Mouse (Mus musculus): ENCODE data around the gene Nelfcd.

Gene Nelfcd

DNA sequence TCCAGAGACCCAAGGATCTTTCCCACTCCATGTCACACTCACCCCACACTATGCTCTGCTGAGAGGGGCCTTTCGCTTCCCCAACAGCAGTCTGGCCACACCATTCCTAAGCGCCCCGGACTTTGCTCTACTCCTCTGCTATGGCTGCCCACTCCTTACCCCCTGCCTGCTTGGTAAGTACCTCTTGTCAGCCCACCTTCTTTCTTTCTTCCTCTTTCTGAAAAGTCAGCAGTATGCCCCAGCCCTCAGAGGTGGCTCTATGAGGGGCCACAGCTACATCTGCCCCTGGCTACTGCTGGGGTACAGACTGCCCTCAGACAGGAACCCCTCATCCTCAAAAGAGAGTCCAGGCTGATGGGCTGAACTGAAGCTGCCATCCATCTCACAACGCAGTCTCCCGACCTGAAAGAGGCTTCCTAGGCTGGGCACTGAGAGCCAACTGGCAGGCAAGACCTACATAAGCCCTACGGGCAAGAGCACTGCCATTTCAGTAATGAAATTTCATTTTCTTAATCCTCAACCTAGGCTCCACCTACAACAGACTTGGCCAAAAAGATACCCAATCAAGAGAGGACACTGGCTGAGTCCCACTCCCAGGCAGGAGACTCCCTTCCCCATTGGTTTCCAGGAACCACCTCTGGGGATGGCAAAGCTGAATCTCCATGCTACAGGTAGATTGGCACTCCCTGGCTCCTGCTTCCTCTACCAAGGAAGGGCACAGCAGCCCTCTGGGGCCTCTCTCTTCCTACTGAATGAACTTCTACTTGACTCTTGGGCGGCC, 21.5 kb downstream of the Nelfcd start:
- DNase-seq (ENCODE audit: low spot score in 2 of 2) = no peak

GRCm38 (mm10) chr2:174437697-174437982, 22.0 kb downstream of the Nelfcd start:
- DNase-seq (ENCODE audit: low spot score in 2 of 2) = peak in 1 of 2 experiments; percentile 37

GRCm38 (mm10) chr2:174438181-174438580, 22.6 kb downstream of the Nelfcd start:
- DNase-seq (ENCODE audit: low spot score in 2 of 2) = no peak

- peak in 1 of 2 experiments; percentile 41 for DNase-seq (ENCODE audit: low spot score in 2 of 2)
These were observed 23.3 kb downstream of the Nelfcd start, which contains the start of gene Ctsz for GRCm38 (mm10) chr2:174438737-174439449. Gene Ctsz (minus strand): TSS chr2:174439039.

DNA sequence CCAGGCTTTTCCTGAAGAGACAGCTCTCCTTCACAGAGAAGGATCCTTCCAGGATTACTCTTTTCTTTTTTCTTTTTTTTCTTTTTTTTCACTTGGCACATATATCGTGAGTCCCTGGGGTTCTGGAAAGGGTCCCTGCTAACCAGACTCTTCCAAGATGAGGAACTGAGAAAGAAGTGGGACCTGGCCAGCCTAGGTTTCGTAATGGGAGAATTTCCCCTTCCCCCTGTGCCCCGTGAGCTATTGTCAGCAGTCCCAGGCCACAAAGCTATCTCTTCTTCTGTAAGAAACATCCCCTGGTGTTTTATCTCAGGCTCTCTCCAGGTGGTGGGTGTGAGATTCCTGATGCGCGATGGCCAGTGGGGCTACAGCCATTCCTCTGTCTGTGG, 23.8 kb downstream of the Nelfcd start:
- no peak for DNase-seq (ENCODE audit: low spot score in 2 of 2)

- no peak for DNase-seq (ENCODE audit: low spot score in 2 of 2)
These were observed 24.4 kb downstream of the Nelfcd start for GRCm38 (mm10) chr2:174439961-174440360.

DNA sequence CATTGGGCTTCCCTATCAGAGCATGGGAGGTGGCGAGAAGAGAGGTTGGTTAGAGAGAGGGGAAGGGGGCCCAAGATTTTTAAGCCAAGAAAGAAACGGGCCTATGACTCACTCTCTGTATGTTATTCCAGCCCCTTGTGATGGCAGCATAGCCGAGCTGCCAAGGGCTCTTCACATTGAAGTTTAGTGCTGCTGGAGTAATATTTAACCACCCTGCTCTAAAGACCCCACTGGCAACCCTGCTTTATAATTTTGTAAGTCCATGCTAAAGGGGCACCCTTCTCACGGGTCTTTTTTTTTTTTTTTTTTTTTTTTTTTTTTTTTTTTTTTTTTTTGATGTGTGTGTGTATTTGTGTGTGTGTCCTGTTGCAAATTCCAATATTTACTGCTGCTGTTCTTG, 26.3 kb downstream of the Nelfcd start:
- DNase-seq (ENCODE audit: low spot score in 2 of 2) = no peak

DNA sequence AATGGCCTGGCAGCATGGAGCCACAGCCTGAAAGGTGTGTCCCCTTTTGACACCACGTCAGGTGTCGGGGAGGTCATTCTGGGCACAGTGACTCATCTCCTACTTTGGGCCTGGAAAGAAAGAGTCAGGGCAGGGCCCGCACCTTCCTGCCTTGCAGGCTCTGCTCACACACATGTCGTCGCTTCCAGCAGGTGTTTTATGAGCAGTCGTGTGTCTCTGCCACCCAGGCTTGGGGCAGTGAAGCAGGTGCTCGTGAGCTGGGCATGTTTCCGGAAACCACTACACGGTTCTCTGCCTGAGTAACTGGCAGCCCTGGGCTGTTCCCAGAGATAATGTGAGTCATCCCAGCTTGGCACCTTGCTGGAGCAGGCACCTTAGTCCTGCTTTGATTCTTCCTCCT, 26.9 kb downstream of the Nelfcd start:
- DNase-seq (ENCODE audit: low spot score in 2 of 2) = no peak

- no peak for DNase-seq (ENCODE audit: low spot score in 2 of 2)
These were observed 27.4 kb downstream of the Nelfcd start for GRCm38 (mm10) chr2:174443046-174443445.

GRCm38 (mm10) chr2:174444359-174444758, 28.8 kb downstream of the Nelfcd start:
- no peak for DNase-seq (ENCODE audit: low spot score in 2 of 2)

GRCm38 (mm10) chr2:174445018-174445417, 29.4 kb downstream of the Nelfcd start:
- no peak for DNase-seq (ENCODE audit: low spot score in 2 of 2)

- no peak for DNase-seq (ENCODE audit: low spot score in 2 of 2)
These were observed 30.9 kb downstream of the Nelfcd start for GRCm38 (mm10) chr2:174446492-174446891.

GRCm38 (mm10) chr2:174446905-174447304, 31.3 kb downstream of the Nelfcd start:
- no peak for DNase-seq (ENCODE audit: low spot score in 2 of 2)

GRCm38 (mm10) chr2:174448405-174448804, 32.8 kb downstream of the Nelfcd start:
- no peak for DNase-seq (ENCODE audit: low spot score in 2 of 2)

DNA sequence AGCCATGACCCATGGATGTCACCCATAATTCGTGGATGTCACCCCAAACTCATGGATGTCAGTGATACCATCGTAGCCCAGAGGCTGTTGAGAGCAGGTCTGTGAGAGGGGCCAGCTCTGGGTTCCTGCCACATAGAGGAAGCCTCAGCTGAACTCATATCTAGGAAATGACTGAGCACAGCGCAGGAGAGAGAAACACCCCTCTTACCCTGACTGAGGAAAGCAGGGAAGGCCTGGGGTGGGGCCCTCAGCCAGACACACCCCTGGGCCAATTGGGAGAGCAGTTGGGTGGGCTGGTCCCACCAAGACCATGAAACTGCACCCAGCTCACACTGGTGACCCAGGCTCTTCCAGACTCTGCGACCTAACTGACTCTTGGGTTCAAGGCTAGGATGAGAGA, 34.7 kb downstream of the Nelfcd start, which contains the start of gene Tubb1:
TSS of gene Tubb1 (plus strand) at position 343 of the 400 bp plus-strand sequence.
- no peak for DNase-seq (ENCODE audit: low spot score in 2 of 2)

DNA sequence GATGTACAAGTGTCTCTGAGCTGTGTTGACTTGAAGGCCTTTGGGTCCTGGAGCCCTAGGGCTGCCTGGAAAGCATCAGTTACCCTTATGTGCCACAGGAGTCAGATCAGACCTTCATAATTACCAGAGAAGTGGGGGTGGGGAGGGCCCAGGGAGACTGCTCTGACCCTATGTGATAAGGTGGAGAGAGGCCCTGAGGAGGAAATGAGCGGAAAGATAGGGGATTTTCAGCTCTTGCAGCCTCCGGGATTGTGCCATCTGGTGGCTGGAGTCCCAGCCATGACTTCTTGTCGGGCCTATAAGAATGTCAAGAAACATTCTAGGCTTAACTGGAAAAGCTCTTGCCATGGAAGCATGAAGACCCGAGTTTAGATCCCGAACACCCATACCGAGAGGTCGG, 38.1 kb downstream of the Nelfcd start:
- no peak for DNase-seq (ENCODE audit: low spot score in 2 of 2)

GRCm38 (mm10) chr2:174459365-174459764, 43.8 kb downstream of the Nelfcd start:
- no peak for DNase-seq (ENCODE audit: low spot score in 2 of 2)

DNA sequence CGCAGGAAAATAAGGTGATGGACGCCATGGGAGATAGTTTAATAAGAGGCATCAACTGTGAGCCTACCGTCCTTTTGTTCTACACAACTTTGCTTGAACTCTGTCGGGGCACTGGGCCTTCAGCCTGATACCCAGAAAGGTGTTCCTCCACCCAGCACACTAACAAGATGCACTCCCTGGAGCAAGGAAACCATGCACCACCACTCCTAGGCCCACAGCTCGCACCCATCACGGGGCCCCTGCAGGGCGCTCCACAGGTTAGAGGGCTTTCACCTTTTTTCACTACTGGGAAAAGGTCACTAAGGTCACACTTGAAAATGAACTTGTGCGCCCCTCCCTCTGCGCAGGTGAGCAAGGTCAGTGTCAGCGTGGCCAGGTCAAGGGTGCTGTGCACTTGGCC, 47.8 kb downstream of the Nelfcd start:
- DNase-seq (ENCODE audit: low spot score in 2 of 2) = no peak

- peak; percentile 93 to 97 for DNase-seq (ENCODE audit: low spot score in 2 of 2)
These were observed 48.4 kb downstream of the Nelfcd start, which contains the start of gene Atp5e for GRCm38 (mm10) chr2:174463789-174464523. Gene Atp5e (minus strand): TSS chr2:174464105.

DNA sequence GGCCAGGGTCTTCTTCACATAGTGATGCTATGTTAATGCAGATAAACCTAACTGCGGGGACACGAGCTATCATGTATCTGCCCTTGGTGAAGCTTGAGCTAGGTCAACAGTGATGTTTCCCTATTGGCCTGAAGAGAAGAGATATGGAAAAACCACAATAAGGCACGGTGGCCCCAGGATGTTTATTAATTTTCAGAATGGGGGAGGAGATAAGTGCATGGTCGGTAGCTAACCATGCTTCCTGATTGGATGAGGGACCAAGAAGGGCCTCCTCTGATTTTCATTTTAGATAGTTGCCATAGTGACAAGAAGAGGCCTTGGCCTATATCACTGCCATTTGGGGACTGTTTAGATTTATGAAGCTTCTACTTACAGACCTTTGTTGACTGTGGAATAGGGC, 54.7 kb downstream of the Nelfcd start:
- no peak for DNase-seq (ENCODE audit: low spot score in 2 of 2)

- DNase-seq (ENCODE audit: low spot score in 2 of 2) = no peak
These were observed 55.3 kb downstream of the Nelfcd start for GRCm38 (mm10) chr2:174470786-174471405.

DNA sequence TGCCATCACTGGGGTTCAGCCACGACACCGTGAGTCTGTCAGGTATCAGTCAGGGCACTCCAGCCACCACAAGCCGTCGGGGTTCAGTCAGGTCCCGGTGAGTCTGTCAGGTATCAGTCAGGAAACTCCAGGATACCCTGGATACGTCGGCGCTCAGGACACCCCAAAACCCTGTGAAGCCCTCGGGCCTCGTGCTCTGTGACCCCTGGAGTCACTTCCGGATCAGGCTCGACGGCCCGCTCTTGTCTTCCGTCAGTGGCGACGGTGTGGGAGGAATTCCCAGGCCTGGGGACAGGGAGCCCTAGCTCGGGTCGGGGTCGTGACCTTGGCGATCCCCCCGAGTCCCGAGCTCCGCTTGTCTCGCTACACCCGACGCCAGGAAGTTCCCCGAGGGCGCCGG, 56.8 kb downstream of the Nelfcd start:
- no peak for DNase-seq (ENCODE audit: low spot score in 2 of 2)
